Mouse (Mus musculus) embryo, embryonic 11.5 days (tissue): Measurements from ENCODE around the gene Neb.
A peak's percentile ranks its signal among the peaks of the same experiment; 100 is the strongest.

Experiments
- DNase-seq: peaks from one replicate; pipeline ENCODE4 v3.0.0-alpha.2; 2012; ENCODE audit warnings: low read depth, low spot score

The Neb gene

GRCm38 (mm10) chr2:52310757-52311156 lies 67.5 kb downstream of the Neb start:
- no peak for DNase-seq

- no peak for DNase-seq
These were observed 71.6 kb downstream of the Neb start for GRCm38 (mm10) chr2:52306635-52307034.

GRCm38 (mm10) chr2:52304554-52304953 lies 73.7 kb downstream of the Neb start:
- no peak for DNase-seq

- no peak for DNase-seq
These were observed 74.9 kb downstream of the Neb start for GRCm38 (mm10) chr2:52303405-52303804.

GRCm38 (mm10) chr2:52297969-52298368 lies 80.3 kb downstream of the Neb start:
- no peak for DNase-seq

- no peak for DNase-seq
These were observed 81.5 kb downstream of the Neb start for GRCm38 (mm10) chr2:52296779-52297178.

- DNase-seq, result no peak
These were observed 90.8 kb downstream of the Neb start for GRCm38 (mm10) chr2:52287436-52287835.

- no peak for DNase-seq
These were observed 91.9 kb downstream of the Neb start for GRCm38 (mm10) chr2:52286421-52286820.

GRCm38 (mm10) chr2:52272146-52272545 lies 106.1 kb downstream of the Neb start:
- no peak for DNase-seq

DNA sequence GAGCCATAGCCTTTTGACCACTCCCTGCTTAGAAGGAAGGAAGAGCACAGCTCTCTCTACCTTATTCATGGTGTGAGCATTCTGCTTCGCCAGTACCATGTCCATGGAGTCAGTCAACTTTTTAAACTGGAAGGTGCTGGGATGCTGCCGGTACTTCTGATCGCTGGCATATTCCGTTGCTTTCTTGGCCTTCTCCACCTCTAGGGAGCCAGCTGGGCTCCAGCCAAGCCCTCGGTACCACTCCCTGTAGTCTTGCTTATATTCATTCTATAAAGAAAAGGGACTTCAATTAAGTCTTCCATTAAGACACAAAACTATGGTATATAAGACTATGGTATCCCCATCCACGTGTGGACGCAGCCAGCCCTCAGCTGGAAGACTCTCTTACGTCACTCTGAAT lies 107.4 kb downstream of the Neb start:
- no peak for DNase-seq

DNA sequence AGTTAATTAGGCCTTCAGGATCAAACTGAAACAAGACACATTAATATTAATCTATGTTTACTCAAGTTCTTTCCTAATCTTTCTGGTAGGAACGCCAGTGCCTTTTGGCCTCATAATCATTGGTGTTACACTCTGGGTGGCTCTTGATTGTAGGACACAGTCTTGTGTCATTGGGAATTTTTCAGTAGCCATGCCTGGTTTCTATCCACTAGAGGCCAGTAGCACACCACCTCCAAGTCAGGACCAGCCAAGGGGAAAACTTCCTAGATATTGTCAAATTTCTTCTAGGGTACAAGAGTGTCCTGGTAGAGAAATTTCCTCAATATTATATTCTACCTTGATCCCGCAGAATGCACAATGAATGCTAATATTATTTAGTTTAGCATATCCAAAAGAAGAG lies 116.1 kb downstream of the Neb start:
- DNase-seq, result peak; percentile 11

GRCm38 (mm10) chr2:52252037-52252436 lies 126.2 kb downstream of the Neb start:
- no peak for DNase-seq

GRCm38 (mm10) chr2:52248316-52248826 lies 129.9 kb downstream of the Neb start:
- DNase-seq, result no peak

GRCm38 (mm10) chr2:52245091-52245490 lies 133.2 kb downstream of the Neb start:
- DNase-seq, result no peak

DNA sequence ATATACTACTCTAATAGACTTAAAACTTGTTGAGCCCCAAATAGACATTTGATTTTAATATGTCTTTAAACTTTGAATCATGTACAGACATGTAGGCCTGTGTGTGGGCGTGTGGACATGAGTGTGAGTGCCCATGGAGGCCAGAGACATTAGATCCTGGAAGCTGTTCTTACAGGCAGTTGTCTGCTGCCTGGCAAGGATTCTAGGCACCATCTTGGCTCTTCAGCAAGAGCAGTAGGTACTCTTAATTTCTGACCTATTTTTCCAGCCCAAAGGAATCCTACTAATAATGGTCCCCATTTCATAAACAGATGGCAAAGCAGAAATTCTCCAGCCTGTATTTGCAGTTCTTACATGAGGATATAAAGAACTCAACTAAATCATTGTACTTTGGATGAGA lies 135.6 kb downstream of the Neb start:
- no peak for DNase-seq

GRCm38 (mm10) chr2:52237892-52238291 lies 140.4 kb downstream of the Neb start:
- no peak for DNase-seq

DNA sequence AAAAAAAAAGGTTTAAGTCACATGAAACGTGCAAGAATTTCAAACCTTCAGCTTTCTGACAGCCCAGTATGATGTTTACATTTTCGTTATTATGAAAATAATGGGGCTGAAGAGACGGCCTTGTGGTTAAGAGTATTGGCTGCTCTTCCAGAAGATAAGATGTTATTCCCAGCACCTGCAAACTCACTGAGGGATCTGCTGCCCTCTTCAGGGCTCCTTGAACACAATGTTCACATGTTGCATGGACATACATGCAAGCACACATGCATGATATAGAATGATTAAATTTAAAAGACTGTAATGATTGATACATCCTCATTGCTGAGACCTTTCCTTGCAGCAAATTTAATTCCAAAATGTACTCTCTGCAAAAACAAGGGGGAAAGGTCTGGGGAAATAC lies 150.7 kb downstream of the Neb start:
- no peak for DNase-seq

DNA sequence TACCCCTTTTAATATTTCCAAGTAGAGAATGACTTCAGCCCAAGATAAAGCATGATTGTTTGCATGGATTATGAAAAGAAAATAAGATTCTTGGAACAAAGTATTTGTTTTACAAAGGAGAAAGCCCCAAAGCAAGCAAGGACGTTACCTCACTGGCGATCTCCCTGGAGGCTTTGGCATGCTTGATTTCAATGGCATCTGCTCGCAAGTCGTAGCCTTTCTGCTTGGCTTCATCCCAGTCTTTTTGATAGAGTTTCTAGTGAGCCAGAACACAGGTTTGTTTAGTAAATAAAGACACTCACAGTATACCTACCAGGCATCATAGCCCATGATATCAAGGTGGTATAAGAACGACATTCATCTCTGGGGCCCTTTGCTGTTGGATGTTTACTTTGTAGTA lies 153.9 kb downstream of the Neb start:
- no peak for DNase-seq

- peak; percentile 24 for DNase-seq
These were observed 158.2 kb downstream of the Neb start for GRCm38 (mm10) chr2:52220074-52220473.

GRCm38 (mm10) chr2:52215945-52216344 lies 162.3 kb downstream of the Neb start:
- no peak for DNase-seq

GRCm38 (mm10) chr2:52212561-52212961 lies 165.7 kb downstream of the Neb start:
- no peak for DNase-seq

DNA sequence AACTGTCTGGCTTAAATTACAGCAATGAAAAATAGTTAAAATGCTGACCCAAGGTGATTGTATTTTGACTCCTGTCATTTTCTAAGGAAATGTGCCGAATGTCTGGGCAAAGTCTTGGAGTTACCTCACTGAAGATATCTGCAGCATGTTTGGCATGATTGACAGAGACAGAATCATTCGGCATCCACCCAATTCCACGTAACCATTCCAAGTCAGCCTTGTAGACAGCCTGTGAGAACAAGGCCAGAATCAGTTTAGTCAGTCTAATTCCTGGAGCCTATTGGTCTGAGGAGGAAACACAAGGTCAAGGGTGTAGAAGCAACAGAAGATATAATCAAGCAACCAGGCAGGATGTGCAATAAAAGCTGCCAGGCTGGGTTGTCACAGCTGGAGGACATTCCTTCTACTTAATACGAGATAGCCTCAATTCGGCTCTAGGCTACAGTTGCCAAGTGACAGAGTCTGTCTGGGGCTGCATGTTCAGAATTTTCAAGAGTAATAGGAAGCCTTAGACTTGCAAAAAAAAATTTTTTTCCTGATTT lies 166.8 kb downstream of the Neb start:
- no peak for DNase-seq

- no peak for DNase-seq
These were observed 167.6 kb downstream of the Neb start for GRCm38 (mm10) chr2:52210685-52211084.

GRCm38 (mm10) chr2:52204992-52205391 lies 173.3 kb downstream of the Neb start:
- no peak for DNase-seq
